Mouse (Mus musculus): ENCODE results near the gene Nup85. TPM values are rescaled to one million over a fixed set of nuclear protein-coding genes. Genes with fewer than 3 reads are reported as not detected.
"Not testable (repeated sequence)": the region's sequence is repeated elsewhere in the genome, so short reads cannot be mapped to it uniquely, and the experiment has no call there.

Nup85 gene
- 148 and 163 TPM in 2 replicates for polyA plus RNA-seq (2015; fragmentation: Nextera tagmentation; extraction: Ambion mirVana)

- DNase-seq (ENCODE audit: low spot score), result peak; percentile 97
Observed at GRCm38 (mm10) chr11:115564064-115564809, at the start of gene Nup85. Nup85 (plus strand) TSS chr11:115564434.

GRCm38 (mm10) chr11:115515021-115515420 is 49.2 kb upstream of the Nup85 start:
- DNase-seq (ENCODE audit: low spot score), result peak; percentile 7

- DNase-seq (ENCODE audit: low spot score), result no peak
Observed at GRCm38 (mm10) chr11:115516942-115517341, 47.3 kb upstream of the Nup85 start.

GRCm38 (mm10) chr11:115518693-115519092 is 45.5 kb upstream of the Nup85 start:
- DNase-seq (ENCODE audit: low spot score), result no peak

GRCm38 (mm10) chr11:115519581-115519980 is 44.7 kb upstream of the Nup85 start:
- DNase-seq (ENCODE audit: low spot score), result no peak

GRCm38 (mm10) chr11:115520218-115520617 is 44.0 kb upstream of the Nup85 start:
- DNase-seq (ENCODE audit: low spot score), result no peak

- no peak for DNase-seq (ENCODE audit: low spot score)
Observed at GRCm38 (mm10) chr11:115521080-115521479, 43.2 kb upstream of the Nup85 start.

- DNase-seq (ENCODE audit: low spot score), result no peak
Observed at GRCm38 (mm10) chr11:115522238-115522637, 42.0 kb upstream of the Nup85 start.

- no peak for DNase-seq (ENCODE audit: low spot score)
Observed at GRCm38 (mm10) chr11:115522703-115523102, 41.5 kb upstream of the Nup85 start.

- DNase-seq (ENCODE audit: low spot score), result not testable (repeated sequence)
Observed at GRCm38 (mm10) chr11:115526446-115526845, 37.8 kb upstream of the Nup85 start.

- peak; percentile 23 for DNase-seq (ENCODE audit: low spot score)
Observed at GRCm38 (mm10) chr11:115534759-115535371, 29.4 kb upstream of the Nup85 start.

- DNase-seq (ENCODE audit: low spot score), result peak; percentile 81
Observed at GRCm38 (mm10) chr11:115535401-115536037, 28.7 kb upstream of the Nup85 start.

- peak; percentile 99 for DNase-seq (ENCODE audit: low spot score)
Observed at GRCm38 (mm10) chr11:115536038-115536681, 28.1 kb upstream of the Nup85 start, which contains the start of gene Sumo2. Sumo2 (minus strand) TSS chr11:115536276.

GRCm38 (mm10) chr11:115536856-115537568 is 27.2 kb upstream of the Nup85 start:
- peak; percentile 35 for DNase-seq (ENCODE audit: low spot score)

GRCm38 (mm10) chr11:115538045-115538444 is 26.2 kb upstream of the Nup85 start:
- DNase-seq (ENCODE audit: low spot score), result peak; percentile 14

GRCm38 (mm10) chr11:115543571-115543970 is 20.7 kb upstream of the Nup85 start:
- DNase-seq (ENCODE audit: low spot score), result no peak

- DNase-seq (ENCODE audit: low spot score), result peak; percentile 16
Observed at GRCm38 (mm10) chr11:115552783-115553182, 11.5 kb upstream of the Nup85 start.

- DNase-seq (ENCODE audit: low spot score), result no peak
Observed at GRCm38 (mm10) chr11:115555717-115556116, 8.5 kb upstream of the Nup85 start.

GRCm38 (mm10) chr11:115563406-115563805 is 828 bp upstream of the Nup85 start:
- DNase-seq (ENCODE audit: low spot score), result peak; percentile 17

GRCm38 (mm10) chr11:115564961-115565360 is 727 bp downstream of the Nup85 start:
- no peak for DNase-seq (ENCODE audit: low spot score)

- DNase-seq (ENCODE audit: low spot score), result no peak
Observed at GRCm38 (mm10) chr11:115579080-115579479, 14.8 kb downstream of the Nup85 start.
